Mouse (Mus musculus) erythroblast, embryonic 14.5 days (primary cell): ENCODE measurements around the gene Sars2.

ENCODE experiments used
- GATA1 ChIP-seq: IDR thresholded peaks from 2 replicates; pipeline ENCODE4 v1.6.1; 2012; ENCODE audit warnings: low read length, inconsistent platforms, mixed read lengths
- TAL1 ChIP-seq: IDR thresholded peaks from 3 replicates; pipeline ENCODE4 v1.6.1; 2012; ENCODE audit warnings: low read length, inconsistent platforms, mixed read lengths

GRCm38 (mm10) chr7:28761907-28762306 lies 20.1 kb downstream of the Sars2 start:
- TF ChIP-seq GATA1 = no peak
- TF ChIP-seq TAL1 = no peak
